Mouse (Mus musculus): ENCODE data around the gene Cd6. TPM values are rescaled to one million over a fixed set of nuclear protein-coding genes. Genes with fewer than 3 reads are reported as not detected.

The Cd6 gene
- total and polyA plus RNA-seq, 3 experiments: not detected

- Histone ChIP-seq H3K27me3 (ENCODE audit: control insufficient read depth in 1 of 2, insufficient read depth in 2 of 2, low read length in 2 of 2) (peaks cover 0 to 2% of the 10 kb centered on the region in 2 experiments; a peak in 2 of 4 replicates), H3K79me2 (ENCODE audit: control insufficient read depth, insufficient read depth, low read length, poor library complexity) (no peaks in the 10 kb centered on the region), H3K4me1 (ENCODE audit: control insufficient read depth in 1 of 2, insufficient read depth in 2 of 2, low read length in 2 of 2) (peaks cover 0 to 9% of the 10 kb centered on the region in 2 experiments; a peak in 2 of 4 replicates), H3K36me3 (ENCODE audit: control insufficient read depth in 1 of 2, insufficient read depth in 2 of 2, low read length in 2 of 2) (peaks cover 0 to 4% of the 10 kb centered on the region in 2 experiments; a peak in 1 of 4 replicates), H3K27ac (ENCODE audit: control insufficient read depth, low read depth, low read length) (no peak overlapping the region), H3K4me3 (ENCODE audit: control insufficient read depth in 1 of 2, insufficient read depth in 1 of 2, low read depth in 2 of 2, low read length in 2 of 2) (no peak overlapping the region), H3K9me3 (replicated peaks; ENCODE audit: insufficient read depth, low read length) (no peaks in the 10 kb centered on the region), H3K9ac (ENCODE audit: control insufficient read depth, low read depth, low read length, poor library complexity, severe bottlenecking) (no peak overlapping the region)
- DNase-seq (ENCODE audit: low read depth, low spot score): peak; percentile 55
- no peak for TF ChIP-seq HCFC1 (IDR thresholded peaks at IDR 0.05; ENCODE audit: low read depth, low read length)
- TF ChIP-seq MYB (IDR thresholded peaks at IDR 0.05; ENCODE audit: low read depth, low read length): no peak
- TF ChIP-seq MAX (IDR thresholded peaks at IDR 0.05; ENCODE audit: low read length): no peak
- TF ChIP-seq NRF1 (IDR thresholded peaks at IDR 0.05; ENCODE audit: insufficient read depth, low read depth, low read length, poor library complexity, severe bottlenecking): no peak
- TF ChIP-seq CHD2 (IDR thresholded peaks at IDR 0.05; ENCODE audit: low read length): no peak
- TF ChIP-seq NELFE (IDR thresholded peaks at IDR 0.05; ENCODE audit: low read depth, low read length): no peak
- no peak for TF ChIP-seq USF2 (IDR thresholded peaks at IDR 0.05; ENCODE audit: borderline replicate concordance in 1 of 2, insufficient read depth in 1 of 2, low read depth in 1 of 2, low read length in 2 of 2)
- TF ChIP-seq SIN3A (IDR thresholded peaks at IDR 0.05; ENCODE audit: low read length): no peak
- no peak for TF ChIP-seq GABPA (IDR thresholded peaks at IDR 0.05; ENCODE audit: low read depth, low read length)
- TF ChIP-seq USF1 (IDR thresholded peaks at IDR 0.05; ENCODE audit: low read depth, low read length): no peak
- TF ChIP-seq MYC (IDR thresholded peaks at IDR 0.05; ENCODE audit: low read depth, low read length): no peak
- no peak for TF ChIP-seq POLR2AphosphoS5 (IDR thresholded peaks at IDR 0.05; ENCODE audit: borderline replicate concordance, low read depth, low read length)
- TF ChIP-seq RCOR1 (IDR thresholded peaks at IDR 0.05; ENCODE audit: low read depth, low read length): no peak
- no peak for TF ChIP-seq POLR2AphosphoS2 (IDR thresholded peaks at IDR 0.05; ENCODE audit: low read length)
Measured at GRCm38 (mm10) chr19:10833611-10834010, 3.8 kb upstream of the Cd6 start.

- no peak overlapping the region for H3K9ac ChIP-seq (ENCODE audit: control insufficient read depth, low read depth, low read length, poor library complexity, severe bottlenecking)
- no peak for TF ChIP-seq POLR2A (IDR thresholded peaks at IDR 0.05; ENCODE audit: control insufficient read depth in 1 of 2, insufficient read depth in 1 of 2, low read depth in 1 of 2, low read length in 2 of 2, poor library complexity in 1 of 2)
- no peak for TF ChIP-seq SIN3A (IDR thresholded peaks at IDR 0.05; ENCODE audit: low read length)
- no peak for TF ChIP-seq TCF12 (IDR thresholded peaks at IDR 0.05; ENCODE audit: low read depth, low read length)
- TF ChIP-seq TBP (IDR thresholded peaks at IDR 0.05; ENCODE audit: low read depth, low read length): no peak
- no peak for TF ChIP-seq E2F4 (IDR thresholded peaks at IDR 0.05; ENCODE audit: borderline replicate concordance, low read depth, low read length)
- TF ChIP-seq POLR2AphosphoS5 (IDR thresholded peaks at IDR 0.05; ENCODE audit: borderline replicate concordance, low read depth, low read length): no peak
- H3K27ac ChIP-seq (ENCODE audit: control insufficient read depth, low read depth, low read length): no peak overlapping the region
- H3K27me3 ChIP-seq (ENCODE audit: control insufficient read depth in 1 of 2, insufficient read depth in 2 of 2, low read length in 2 of 2): peaks cover 0 to 6% of the 10 kb centered on the region in 2 experiments; a peak in 2 of 4 replicates
- H3K4me1 ChIP-seq (ENCODE audit: control insufficient read depth in 1 of 2, insufficient read depth in 2 of 2, low read length in 2 of 2): peaks cover 0 to 9% of the 10 kb centered on the region in 2 experiments; a peak in 2 of 4 replicates
- no peak overlapping the region for H3K4me3 ChIP-seq (ENCODE audit: control insufficient read depth in 1 of 2, insufficient read depth in 1 of 2, low read depth in 2 of 2, low read length in 2 of 2)
- no peaks in the 10 kb centered on the region for H3K79me2 ChIP-seq (ENCODE audit: control insufficient read depth, insufficient read depth, low read length, poor library complexity)
- peaks cover 0 to 4% of the 10 kb centered on the region in 2 experiments; a peak in 1 of 4 replicates for H3K36me3 ChIP-seq (ENCODE audit: control insufficient read depth in 1 of 2, insufficient read depth in 2 of 2, low read length in 2 of 2)
- H3K9me3 ChIP-seq (replicated peaks; ENCODE audit: insufficient read depth, low read length): no peaks in the 10 kb centered on the region
- DNase-seq (ENCODE audit: low read depth, low spot score): no peak
Measured at GRCm38 (mm10) chr19:10832030-10832429, 2.2 kb upstream of the Cd6 start.
